Mouse (Mus musculus): ENCODE results near the gene Mark3. TPM values are rescaled to one million over a fixed set of nuclear protein-coding genes. Genes with fewer than 3 reads are reported as not detected.
A peak's percentile ranks its signal among the peaks of the same experiment; 100 is the strongest.

Mark3 gene
- total RNA-seq, 1 experiment, result 90.9 TPM

DNA sequence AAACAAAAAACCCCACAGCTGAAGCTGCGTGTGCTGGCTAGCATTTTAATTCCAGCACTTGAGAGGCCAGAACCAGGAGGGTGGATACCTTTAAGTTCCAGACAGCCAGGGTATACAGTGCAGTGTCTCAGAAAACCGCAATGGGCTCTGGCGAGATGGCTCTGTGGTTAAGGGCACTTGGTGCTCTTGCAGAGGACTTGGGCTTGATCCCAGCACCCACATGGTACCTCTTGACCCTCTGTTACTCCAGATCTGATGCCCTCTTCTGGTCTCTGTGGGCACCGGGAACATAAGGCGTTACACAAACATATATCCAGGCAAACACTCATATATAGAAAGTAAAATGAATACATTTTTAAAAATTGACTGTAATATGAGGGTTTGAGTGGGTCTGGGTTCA, 9.0 kb upstream of the Mark3 start:
- no peak overlapping the region for H3K4me3 ChIP-seq (ENCODE audit: insufficient read depth in 1 of 2, low read depth in 1 of 2, low read length in 2 of 2, poor library complexity in 1 of 2, severe bottlenecking in 1 of 2)
- in situ Hi-C loops (cut with MboI; ENCODE audit: low sequenced_read_pairs in 2 of 2, unreplicated experiment in 2 of 2), result no loop called here
- H3K36me3 ChIP-seq (ENCODE audit: control insufficient read depth, insufficient read depth, low read length, poor library complexity, severe bottlenecking), result no peaks in the 10 kb centered on the region
- H3K27ac ChIP-seq (ENCODE audit: insufficient read depth, low read depth, low read length, poor library complexity, severe bottlenecking), result no peak overlapping the region
- no peak for DNase-seq (ENCODE audit: low read depth, low spot score)
- TF ChIP-seq CHD2 (IDR thresholded peaks at IDR 0.05; ENCODE audit: low read depth, low read length) (no peak), ZNF384 (IDR thresholded peaks at IDR 0.05; ENCODE audit: low read depth, low read length) (no peak), ZC3H11A (IDR thresholded peaks at IDR 0.05; ENCODE audit: borderline replicate concordance, low read depth, low read length) (no peak), MAFK (IDR thresholded peaks at IDR 0.05; ENCODE audit: insufficient read depth, low read depth, low read length) (no peak), HCFC1 (IDR thresholded peaks at IDR 0.05; ENCODE audit: borderline replicate concordance, insufficient read depth, low read length) (no peak)
- H3K9ac ChIP-seq (ENCODE audit: insufficient read depth, low read depth, low read length, poor library complexity, severe bottlenecking), result no peak overlapping the region
- H3K4me1 ChIP-seq (ENCODE audit: control insufficient read depth in 2 of 2, insufficient read depth in 2 of 2, low read length in 2 of 2, poor library complexity in 1 of 2), result peaks cover 0 to 3% of the 10 kb centered on the region in 2 experiments; a peak in 1 of 4 replicates
- no peaks in the 10 kb centered on the region for H3K9me3 ChIP-seq (ENCODE audit: control insufficient read depth, insufficient read depth, low read depth, low read length)

DNA sequence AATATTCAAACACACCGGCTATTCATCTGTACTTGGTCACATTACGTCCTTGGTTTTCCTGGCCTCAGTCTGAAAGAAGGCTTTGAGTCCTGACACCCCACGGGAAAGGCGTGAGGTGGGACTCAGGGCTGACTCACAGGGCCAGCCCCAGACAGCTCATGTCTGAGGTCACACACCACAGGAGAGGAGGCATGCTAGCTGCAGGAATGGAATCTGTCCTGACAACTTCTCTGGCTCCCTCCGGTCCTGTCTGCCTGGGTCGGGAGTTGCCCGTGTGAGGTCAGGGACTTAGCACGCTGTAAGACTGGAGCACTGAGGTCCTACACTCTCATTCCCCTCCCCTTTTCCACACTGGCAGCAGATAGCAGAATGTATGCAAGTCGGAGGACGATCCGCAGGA, 5.5 kb upstream of the Mark3 start:
- H3K4me3 ChIP-seq (ENCODE audit: insufficient read depth in 1 of 2, low read depth in 1 of 2, low read length in 2 of 2, poor library complexity in 1 of 2, severe bottlenecking in 1 of 2), result peak overlapping the region; percentile 14 to 18; a peak in 1 of 4 replicates
- no peaks in the 10 kb centered on the region for H3K9me3 ChIP-seq (ENCODE audit: control insufficient read depth, insufficient read depth, low read depth, low read length)
- TF ChIP-seq HCFC1 (IDR thresholded peaks at IDR 0.05; ENCODE audit: borderline replicate concordance, insufficient read depth, low read length), result no peak
- TF ChIP-seq ZNF384 (IDR thresholded peaks at IDR 0.05; ENCODE audit: low read depth, low read length), result no peak
- no peak for TF ChIP-seq ZC3H11A (IDR thresholded peaks at IDR 0.05; ENCODE audit: borderline replicate concordance, low read depth, low read length)
- TF ChIP-seq CHD2 (IDR thresholded peaks at IDR 0.05; ENCODE audit: low read depth, low read length), result no peak
- TF ChIP-seq MAFK (IDR thresholded peaks at IDR 0.05; ENCODE audit: insufficient read depth, low read depth, low read length), result no peak
- no peaks in the 10 kb centered on the region for H3K36me3 ChIP-seq (ENCODE audit: control insufficient read depth, insufficient read depth, low read length, poor library complexity, severe bottlenecking)
- H3K27ac ChIP-seq (ENCODE audit: insufficient read depth, low read depth, low read length, poor library complexity, severe bottlenecking), result no peak overlapping the region
- DNase-seq (ENCODE audit: low read depth, low spot score), result no peak
- in situ Hi-C loops (cut with MboI; ENCODE audit: low sequenced_read_pairs in 2 of 2, unreplicated experiment in 2 of 2), result no loop called here
- H3K9ac ChIP-seq (ENCODE audit: insufficient read depth, low read depth, low read length, poor library complexity, severe bottlenecking), result peak overlapping the region; percentile 23; the same call in 1 of the 2 replicates
- peaks cover 0 to 5% of the 10 kb centered on the region in 2 experiments; a peak in 1 of 4 replicates for H3K4me1 ChIP-seq (ENCODE audit: control insufficient read depth in 2 of 2, insufficient read depth in 2 of 2, low read length in 2 of 2, poor library complexity in 1 of 2)

DNA sequence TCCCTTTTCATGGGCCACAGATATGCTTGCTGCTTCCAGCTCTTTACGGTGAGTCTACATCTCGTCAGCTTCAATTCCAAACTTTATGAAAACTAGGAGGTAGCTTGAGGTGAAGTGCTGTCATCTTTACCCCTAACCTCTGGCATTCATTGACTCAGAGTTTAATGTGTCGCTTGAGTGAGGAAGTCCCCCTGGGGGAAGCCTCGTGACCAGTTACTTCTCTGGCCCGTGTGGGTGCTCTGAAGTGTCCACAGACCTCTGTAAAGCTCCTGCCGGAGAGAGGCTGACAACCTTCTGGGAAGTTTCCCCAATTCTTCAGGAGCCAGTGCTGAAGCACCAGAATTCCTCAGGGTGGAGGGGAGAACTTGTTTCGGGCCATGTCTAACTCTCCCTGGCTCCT, 1.9 kb upstream of the Mark3 start:
- DNase-seq (ENCODE audit: low read depth, low spot score), result no peak
- no peak overlapping the region for H3K9ac ChIP-seq (ENCODE audit: insufficient read depth, low read depth, low read length, poor library complexity, severe bottlenecking)
- in situ Hi-C loops (cut with MboI; ENCODE audit: low sequenced_read_pairs in 2 of 2, unreplicated experiment in 2 of 2), result no loop called here
- H3K27ac ChIP-seq (ENCODE audit: insufficient read depth, low read depth, low read length, poor library complexity, severe bottlenecking), result no peak overlapping the region
- no peaks in the 10 kb centered on the region for H3K9me3 ChIP-seq (ENCODE audit: control insufficient read depth, insufficient read depth, low read depth, low read length)
- no peaks in the 10 kb centered on the region for H3K36me3 ChIP-seq (ENCODE audit: control insufficient read depth, insufficient read depth, low read length, poor library complexity, severe bottlenecking)
- peaks cover 3 to 5% of the 10 kb centered on the region in 2 experiments; a peak in 2 of 4 replicates for H3K4me1 ChIP-seq (ENCODE audit: control insufficient read depth in 2 of 2, insufficient read depth in 2 of 2, low read length in 2 of 2, poor library complexity in 1 of 2)
- H3K4me3 ChIP-seq (ENCODE audit: insufficient read depth in 1 of 2, low read depth in 1 of 2, low read length in 2 of 2, poor library complexity in 1 of 2, severe bottlenecking in 1 of 2), result no peak overlapping the region
- TF ChIP-seq HCFC1 (IDR thresholded peaks at IDR 0.05; ENCODE audit: borderline replicate concordance, insufficient read depth, low read length), result no peak
- TF ChIP-seq CHD2 (IDR thresholded peaks at IDR 0.05; ENCODE audit: low read depth, low read length), result no peak

DNA sequence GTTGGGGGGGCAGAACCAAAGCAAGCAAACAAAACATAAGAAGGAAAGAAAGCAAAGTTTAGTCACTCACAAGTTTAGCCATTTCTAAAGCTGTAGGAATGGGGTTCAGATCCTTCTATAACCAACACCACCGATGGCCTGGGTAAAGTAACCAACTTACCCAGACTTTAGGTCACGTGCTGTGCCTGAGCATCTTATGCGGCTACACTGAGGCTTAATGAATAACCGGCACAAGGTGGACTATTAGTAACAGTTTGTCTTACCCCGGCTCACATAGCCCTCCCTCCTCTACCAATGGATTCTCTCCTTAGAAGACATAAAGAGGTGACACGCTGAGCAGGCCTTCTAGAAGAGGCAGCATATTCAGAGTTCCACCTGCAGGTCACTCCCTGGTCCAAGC, 1.0 kb upstream of the Mark3 start:
- Histone ChIP-seq H3K36me3 (ENCODE audit: control insufficient read depth, insufficient read depth, low read length, poor library complexity, severe bottlenecking) (no peaks in the 10 kb centered on the region), H3K9ac (ENCODE audit: insufficient read depth, low read depth, low read length, poor library complexity, severe bottlenecking) (no peak overlapping the region; the same call in 1 of the 2 replicates), H3K4me3 (ENCODE audit: insufficient read depth in 1 of 2, low read depth in 1 of 2, low read length in 2 of 2, poor library complexity in 1 of 2, severe bottlenecking in 1 of 2) (no peak overlapping the region), H3K4me1 (ENCODE audit: control insufficient read depth in 2 of 2, insufficient read depth in 2 of 2, low read length in 2 of 2, poor library complexity in 1 of 2) (peaks cover 3 to 5% of the 10 kb centered on the region in 2 experiments; a peak in 2 of 4 replicates), H3K27ac (ENCODE audit: insufficient read depth, low read depth, low read length, poor library complexity, severe bottlenecking) (no peak overlapping the region), H3K9me3 (ENCODE audit: control insufficient read depth, insufficient read depth, low read depth, low read length) (no peaks in the 10 kb centered on the region)
- DNase-seq (ENCODE audit: low read depth, low spot score), result no peak
- in situ Hi-C loops (cut with MboI; ENCODE audit: low sequenced_read_pairs in 2 of 2, unreplicated experiment in 2 of 2), result no loop called here
- TF ChIP-seq ZNF384 (IDR thresholded peaks at IDR 0.05; ENCODE audit: low read depth, low read length), result no peak
- TF ChIP-seq MAFK (IDR thresholded peaks at IDR 0.05; ENCODE audit: insufficient read depth, low read depth, low read length), result no peak
- TF ChIP-seq ZC3H11A (IDR thresholded peaks at IDR 0.05; ENCODE audit: borderline replicate concordance, low read depth, low read length), result no peak
- TF ChIP-seq HCFC1 (IDR thresholded peaks at IDR 0.05; ENCODE audit: borderline replicate concordance, insufficient read depth, low read length), result no peak
- no peak for TF ChIP-seq CHD2 (IDR thresholded peaks at IDR 0.05; ENCODE audit: low read depth, low read length)
